Mouse (Mus musculus) MEL (cell line): ENCODE data around the gene Ubash3b. TPM values are rescaled to one million over a fixed set of nuclear protein-coding genes. Genes with fewer than 3 reads are reported as not detected.

ENCODE experiments used
- DNase-seq: peaks from one replicate; pipeline ENCODE4 v3.0.0; 2011; ENCODE audit warnings: low read depth, low spot score
- H3K27ac ChIP-seq: 2 replicates; pipeline ENCODE4 v1.5.1; 2012; ENCODE audit warnings: low read depth, mild to moderate bottlenecking, control low read depth, low read length, moderate library complexity; ENCODE audit not compliant: control insufficient read depth
- H3K27me3 ChIP-seq, 2 experiments: fragments of 150-350 bp in 1 of 2; sonication (generic) in 1 of 2; 2 replicates each; pipeline ENCODE4 v1.6.1; 2012; ENCODE audit warnings: low read length in 2 of 2, mild to moderate bottlenecking in 2 of 2, improper control_type of control experiment in 1 of 2, moderate library complexity in 1 of 2; ENCODE audit not compliant: insufficient read depth in 2 of 2, control insufficient read depth in 1 of 2
- H3K36me3 ChIP-seq, 2 experiments: 2 replicates each; pipeline ENCODE4 v1.6.1; 2012 to 2014; ENCODE audit warnings: low read length in 2 of 2, improper control_type of control experiment in 1 of 2, inconsistent platforms in 1 of 2, mild to moderate bottlenecking in 1 of 2; ENCODE audit not compliant: insufficient read depth in 2 of 2, control insufficient read depth in 1 of 2
- H3K4me1 ChIP-seq, 2 experiments: fragments of 150-350 bp in 1 of 2; sonication (generic) in 1 of 2; 2 replicates each; pipeline ENCODE4 v1.6.1; 2012; ENCODE audit warnings: low read length in 2 of 2, improper control_type of control experiment in 1 of 2, mild to moderate bottlenecking in 1 of 2; ENCODE audit not compliant: insufficient read depth in 2 of 2, control insufficient read depth in 1 of 2
- H3K4me3 ChIP-seq, 2 experiments: fragments of 150-350 bp in 1 of 2; sonication (generic) in 1 of 2; 2 replicates each; pipeline ENCODE4 v1.5.1; 2012; ENCODE audit warnings: low read depth in 2 of 2, low read length in 2 of 2, mild to moderate bottlenecking in 2 of 2, moderate library complexity in 2 of 2, control low read depth in 1 of 2, improper control_type of control experiment in 1 of 2; ENCODE audit not compliant: control insufficient read depth in 1 of 2, insufficient read depth in 1 of 2
- H3K79me2 ChIP-seq: 2 replicates; pipeline ENCODE4 v1.6.1; 2012; ENCODE audit warnings: mild to moderate bottlenecking, low read length, moderate library complexity; ENCODE audit not compliant: control insufficient read depth, poor library complexity, insufficient read depth
- H3K9ac ChIP-seq: 2 replicates; pipeline ENCODE4 v1.6.1; 2012; ENCODE audit warnings: low read depth, mild to moderate bottlenecking, control low read depth, low read length, moderate library complexity; ENCODE audit not compliant: control insufficient read depth, poor library complexity, severe bottlenecking
- H3K9me3 ChIP-seq: fragments of 150-350 bp; sonication (generic); replicated peaks from 2 replicates; pipeline ENCODE4 v1.6.1; 2012; ENCODE audit warnings: mild to moderate bottlenecking, low read length, improper control_type of control experiment, moderate library complexity; ENCODE audit not compliant: insufficient read depth
- BHLHE40 ChIP-seq: IDR thresholded peaks from 2 replicates; pipeline ENCODE4 v1.6.1; 2012; ENCODE audit warnings: low read depth, mild to moderate bottlenecking, inconsistent platforms, low read length, improper control_type of control experiment, borderline replicate concordance
- CTCF ChIP-seq, 3 experiments: IDR thresholded peaks in 2 of 3; conservative IDR thresholded peaks in 1 of 3; 2 replicates each; pipeline ENCODE4 v1.5.1; 2011 to 2012; ENCODE audit warnings: low read length in 3 of 3, low read depth in 2 of 3, mild to moderate bottlenecking in 2 of 3, improper control_type of control experiment in 1 of 3, inconsistent platforms in 1 of 3, mixed read lengths in 1 of 3, moderate library complexity in 1 of 3; ENCODE audit not compliant: control insufficient read depth in 1 of 3, insufficient read depth in 1 of 3, poor library complexity in 1 of 3, severe bottlenecking in 1 of 3
- ELF1 ChIP-seq: IDR thresholded peaks from 2 replicates; pipeline ENCODE4 v1.6.1; 2014; ENCODE audit warnings: low read depth, mild to moderate bottlenecking, inconsistent platforms, low read length, improper control_type of control experiment, moderate library complexity
- EP300 ChIP-seq, 2 experiments: IDR thresholded peaks; 2 replicates each; pipeline ENCODE4 v1.6.1; 2011; ENCODE audit warnings: improper control_type of control experiment in 2 of 2, low read length in 2 of 2, low read depth in 1 of 2, mild to moderate bottlenecking in 1 of 2
- ETS1 ChIP-seq: IDR thresholded peaks from 2 replicates; pipeline ENCODE4 v1.6.1; 2012; ENCODE audit warnings: low read depth, mild to moderate bottlenecking, inconsistent platforms, low read length, improper control_type of control experiment, moderate library complexity
- GATA1 ChIP-seq: IDR thresholded peaks from 2 replicates; pipeline ENCODE4 v1.6.1; 2011; ENCODE audit warnings: low read depth, low read length, improper control_type of control experiment
- JUND ChIP-seq: IDR thresholded peaks from 2 replicates; pipeline ENCODE4 v1.6.1; 2011; ENCODE audit warnings: low read depth, mild to moderate bottlenecking, improper control_type of control experiment, low read length
- KAT2A ChIP-seq: conservative IDR thresholded peaks from 2 replicates; pipeline ENCODE4 v1.6.1; 2012; ENCODE audit warnings: low read depth, low read length, improper control_type of control experiment, inconsistent platforms
- MAFK ChIP-seq: IDR thresholded peaks from 2 replicates; pipeline ENCODE4 v1.6.1; 2011; ENCODE audit warnings: low read depth, mild to moderate bottlenecking, low read length, improper control_type of control experiment, borderline replicate concordance
- MAX ChIP-seq: IDR thresholded peaks from 2 replicates; pipeline ENCODE4 v1.6.1; 2011; ENCODE audit warnings: low read length, improper control_type of control experiment
- MAZ ChIP-seq: IDR thresholded peaks from 2 replicates; pipeline ENCODE4 v1.6.1; 2012; ENCODE audit warnings: low read depth, mild to moderate bottlenecking, inconsistent platforms, low read length, improper control_type of control experiment
- MXI1 ChIP-seq: IDR thresholded peaks from 2 replicates; pipeline ENCODE4 v1.6.1; 2011; ENCODE audit warnings: mild to moderate bottlenecking, low read depth, low read length, improper control_type of control experiment
- MYB ChIP-seq: IDR thresholded peaks from 2 replicates; pipeline ENCODE4 v1.6.1; 2011; ENCODE audit warnings: mild to moderate bottlenecking, low read depth, low read length, improper control_type of control experiment
- MYC ChIP-seq: IDR thresholded peaks from 2 replicates; pipeline ENCODE4 v1.6.1; 2011; ENCODE audit warnings: low read depth, mild to moderate bottlenecking, low read length, improper control_type of control experiment, moderate library complexity
- NELFE ChIP-seq: IDR thresholded peaks from 2 replicates; pipeline ENCODE4 v1.6.1; 2011; ENCODE audit warnings: low read depth, low read length, improper control_type of control experiment
- POLR2A ChIP-seq, 2 experiments: IDR thresholded peaks; 2 replicates each; pipeline ENCODE4 v1.6.1; 2011 to 2012; ENCODE audit warnings: low read length in 2 of 2, mild to moderate bottlenecking in 2 of 2, control low read depth in 1 of 2, improper control_type of control experiment in 1 of 2, low read depth in 1 of 2, moderate library complexity in 1 of 2; ENCODE audit not compliant: control insufficient read depth in 1 of 2, insufficient read depth in 1 of 2, poor library complexity in 1 of 2
- POLR2AphosphoS2 ChIP-seq: IDR thresholded peaks from 2 replicates; pipeline ENCODE4 v1.6.1; 2011; ENCODE audit warnings: low read length, improper control_type of control experiment
- RAD21 ChIP-seq: IDR thresholded peaks from 2 replicates; pipeline ENCODE4 v1.6.1; 2011; ENCODE audit warnings: mild to moderate bottlenecking, low read depth, low read length, improper control_type of control experiment
- RCOR1 ChIP-seq: IDR thresholded peaks from 2 replicates; pipeline ENCODE4 v1.6.1; 2012; ENCODE audit warnings: low read depth, mild to moderate bottlenecking, inconsistent platforms, low read length, improper control_type of control experiment
- SIN3A ChIP-seq: IDR thresholded peaks from 2 replicates; pipeline ENCODE4 v1.6.1; 2012; ENCODE audit warnings: low read length, improper control_type of control experiment, inconsistent platforms
- USF1 ChIP-seq: IDR thresholded peaks from 2 replicates; pipeline ENCODE4 v1.6.1; 2014; ENCODE audit warnings: low read depth, mild to moderate bottlenecking, inconsistent platforms, low read length, improper control_type of control experiment, moderate library complexity
- ZMIZ1 ChIP-seq: IDR thresholded peaks from 2 replicates; pipeline ENCODE4 v1.6.1; 2012; ENCODE audit warnings: low read depth, mild to moderate bottlenecking, inconsistent platforms, low read length, improper control_type of control experiment, moderate library complexity
- ZNF384 ChIP-seq: IDR thresholded peaks from 2 replicates; pipeline ENCODE4 v1.6.1; 2012; ENCODE audit warnings: low read depth, mild to moderate bottlenecking, inconsistent platforms, low read length, improper control_type of control experiment
- polyA plus RNA-seq, 2 experiments: library from polyadenylated mRNA; stranded (reverse) in 1 of 2; unstranded in 1 of 2; fragments of >175 nt in 1 of 2; fragments of >200 nt in 1 of 2; gene quantifications; 2 replicates each; pipeline versions ENCODE4 v1.2.1 to v1.2.4; 2012; ENCODE audit warnings: low replicate concordance in 2 of 2, low read depth in 1 of 2; ENCODE audit not compliant: insufficient read length in 2 of 2, insufficient read depth in 1 of 2, missing spikeins in 1 of 2
- total RNA-seq: library from RNA; depleted of rRNA; stranded (reverse); fragments of 300-350 nt; gene quantifications from 2 replicates; pipeline ENCODE4 v1.2.3, GENCODE M21; 2012

Ubash3b gene
- total and polyA plus RNA-seq, 3 experiments = 5.4 to 11.3 TPM; not detected in 1

GRCm38 (mm10) chr9:41170026-41170425 is 8.5 kb upstream of the Ubash3b start:
- peak overlapping the region; percentile 54 for H3K27ac ChIP-seq
- H3K79me2 ChIP-seq = no peaks in the 10 kb centered on the region
- H3K27me3 ChIP-seq = no peaks in the 10 kb centered on the region
- H3K4me3 ChIP-seq = no peak overlapping the region
- no peaks in the 10 kb centered on the region for H3K9me3 ChIP-seq
- DNase-seq = peak; percentile 64
- H3K36me3 ChIP-seq = peaks cover 0 to 53% of the 10 kb centered on the region in 2 experiments; a peak in 2 of 4 replicates
- peaks cover 22 to 52% of the 10 kb centered on the region in 2 experiments for H3K4me1 ChIP-seq
- H3K9ac ChIP-seq = peak overlapping the region; percentile 9; the same call in 1 of the 2 replicates
- TF ChIP-seq GATA1 (peak; percentile 60), EP300 (IDR thresholded peaks at IDR 0.05; ENCODE audit: low read depth in 1 of 2, low read length in 2 of 2) (peak; percentile 9 to 22; a peak in 1 of 4 replicates), MXI1 (peak; percentile 78), CTCF (IDR thresholded peaks at IDR 0.05 in 2 of 3, conservative IDR thresholded peaks at IDR 0.05 in 1 of 3; ENCODE audit: control insufficient read depth in 1 of 3, insufficient read depth in 1 of 3, low read depth in 2 of 3, low read length in 3 of 3, poor library complexity in 1 of 3, severe bottlenecking in 1 of 3) (no peak), RAD21 (no peak), KAT2A (no peak), USF1 (peak; percentile 77), ETS1 (peak; percentile 78), ELF1 (no peak), NELFE (no peak), MAX (peak; percentile 95), MAZ (no peak), SIN3A (peak; percentile 58), BHLHE40 (peak; percentile 51; the same call in 1 of the 2 replicates), JUND (no peak), MYC (peak; percentile 91)

GRCm38 (mm10) chr9:41168656-41169055 is 7.2 kb upstream of the Ubash3b start:
- Histone ChIP-seq H3K79me2 (no peaks in the 10 kb centered on the region), H3K4me3 (no peak overlapping the region), H3K36me3 (peaks cover 0 to 49% of the 10 kb centered on the region in 2 experiments; a peak in 2 of 4 replicates), H3K27me3 (no peaks in the 10 kb centered on the region), H3K4me1 (peaks cover 22 to 46% of the 10 kb centered on the region in 2 experiments), H3K9me3 (no peaks in the 10 kb centered on the region), H3K9ac (peak overlapping the region; percentile 44), H3K27ac (peak overlapping the region; percentile 81)
- peak; percentile 89 for DNase-seq
- no peak for TF ChIP-seq MAFK
- TF ChIP-seq POLR2A (IDR thresholded peaks at IDR 0.05; ENCODE audit: control insufficient read depth in 1 of 2, insufficient read depth in 1 of 2, low read depth in 1 of 2, low read length in 2 of 2, poor library complexity in 1 of 2) = peak in 1 of 2 experiments; percentile 58; a peak in 2 of 4 replicates
- TF ChIP-seq GATA1 = 0 out of 2 replicates have a peak, but pooled peaks have one; percentile 7
- no peak for TF ChIP-seq RCOR1
- no peak for TF ChIP-seq POLR2AphosphoS2
- TF ChIP-seq MYB = no peak
- TF ChIP-seq ZNF384 = no peak
- no peak for TF ChIP-seq ZMIZ1
- no peak for TF ChIP-seq MAX
- peak; percentile 53; the same call in 1 of the 2 replicates for TF ChIP-seq SIN3A
- no peak; the same call in 1 of the 2 replicates for TF ChIP-seq MXI1
- peak in 1 of 2 experiments; percentile 50; a peak in 2 of 4 replicates for TF ChIP-seq EP300 (IDR thresholded peaks at IDR 0.05; ENCODE audit: low read depth in 1 of 2, low read length in 2 of 2)
- TF ChIP-seq ELF1 = no peak
- TF ChIP-seq NELFE = peak; percentile 42; the same call in 1 of the 2 replicates
